Mouse (Mus musculus) CD4-positive, CD25-positive, alpha-beta regulatory T cell, adult 2 months (primary cell): ENCODE measurements around the gene Trir.

ENCODE experiments used
- DNase-seq: peaks from one replicate; pipeline ENCODE4 v3.0.0-alpha.2; 2012; ENCODE audit warnings: low read depth, low spot score

The Trir gene

DNA sequence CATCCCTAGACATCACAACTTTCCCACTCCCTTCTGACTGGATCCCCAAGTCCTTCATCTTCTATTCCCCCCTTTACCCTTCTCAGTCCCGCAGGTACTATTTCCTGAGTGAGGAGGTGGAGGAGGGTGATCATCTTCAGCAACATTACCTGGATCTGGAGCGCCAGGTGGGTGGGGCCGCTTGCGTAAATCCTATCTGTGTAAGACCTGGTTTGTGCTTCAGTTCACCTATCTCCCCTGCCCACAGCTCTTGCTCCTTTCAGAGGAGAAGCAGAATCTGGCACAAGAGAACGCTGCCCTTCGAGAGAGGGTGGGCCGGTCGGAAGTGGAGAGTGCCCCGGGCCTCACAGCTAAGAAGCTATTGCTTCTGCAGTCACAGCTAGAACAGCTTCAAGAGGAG lies 32.2 kb upstream of the Trir start:
- DNase-seq: no peak

DNA sequence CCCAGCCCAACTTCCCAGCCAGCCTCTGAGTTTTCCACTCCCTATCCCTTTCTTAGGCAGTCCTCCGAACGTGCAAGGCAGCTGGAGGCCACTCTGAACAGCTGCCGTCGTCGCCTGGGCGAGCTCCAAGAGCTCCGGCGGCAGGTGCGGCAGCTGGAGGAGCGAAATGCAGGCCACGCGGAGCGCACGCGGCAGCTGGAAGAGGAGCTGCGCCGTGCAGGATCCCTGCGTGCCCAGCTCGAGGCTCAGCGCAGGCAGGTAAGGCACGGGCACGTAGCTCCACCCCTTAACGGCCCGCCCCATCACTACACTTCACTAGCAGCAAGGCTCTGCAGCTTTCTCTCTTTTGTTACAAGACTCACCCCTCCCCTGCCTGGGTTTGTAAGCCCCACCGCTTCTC lies 30.9 kb upstream of the Trir start:
- DNase-seq: no peak

DNA sequence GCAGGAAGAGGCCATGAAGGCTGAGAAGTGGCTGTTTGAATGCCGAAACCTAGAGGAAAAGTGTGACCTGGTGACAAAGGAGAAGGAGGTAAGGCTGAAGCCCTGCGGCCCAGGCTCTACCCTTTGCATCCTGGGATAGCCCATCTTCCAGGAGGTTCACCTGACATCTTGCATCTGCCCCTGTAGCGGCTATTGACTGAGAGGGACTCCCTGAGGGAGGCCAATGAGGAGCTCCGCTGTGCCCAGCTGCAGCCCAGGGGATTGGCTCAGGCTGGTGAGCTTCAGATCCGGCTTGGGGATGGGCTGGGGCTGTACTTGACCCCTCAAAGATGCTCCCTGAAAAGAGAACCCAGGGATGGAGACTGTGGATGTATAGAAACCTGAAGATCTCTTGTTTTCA lies 29.6 kb upstream of the Trir start:
- DNase-seq: no peak

DNA sequence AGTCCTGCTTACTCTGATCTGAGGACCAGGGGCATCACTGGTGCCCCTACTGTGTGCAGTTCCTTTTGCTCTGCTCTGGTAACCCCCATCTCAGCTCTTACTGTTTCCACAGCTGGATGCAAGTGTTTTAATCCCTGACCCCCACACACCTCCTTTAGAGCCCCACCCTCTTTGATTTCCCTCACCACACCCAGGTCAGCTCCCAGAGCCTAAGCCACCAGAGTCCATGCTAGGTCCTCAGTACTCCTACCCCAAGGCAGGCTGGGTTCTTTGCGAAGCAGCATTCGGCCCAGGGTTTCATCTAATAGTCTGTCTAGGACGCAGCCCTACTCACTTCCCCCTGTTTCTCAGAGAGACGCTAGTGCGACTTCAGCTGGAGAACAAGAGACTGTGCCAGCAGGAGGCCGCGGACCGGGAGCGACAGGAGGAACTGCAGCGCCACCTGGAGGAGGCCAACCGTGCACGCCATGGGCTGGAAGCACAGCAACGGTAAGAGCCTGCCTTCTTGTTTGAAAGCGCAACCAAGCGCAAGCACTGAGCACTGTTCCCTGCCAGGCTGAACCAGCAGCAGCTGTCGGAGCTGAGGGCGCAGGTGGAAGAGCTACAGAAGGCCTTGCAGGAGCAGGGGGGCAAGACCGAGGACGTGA lies 28.9 kb upstream of the Trir start:
- DNase-seq: peak; percentile 95

DNA sequence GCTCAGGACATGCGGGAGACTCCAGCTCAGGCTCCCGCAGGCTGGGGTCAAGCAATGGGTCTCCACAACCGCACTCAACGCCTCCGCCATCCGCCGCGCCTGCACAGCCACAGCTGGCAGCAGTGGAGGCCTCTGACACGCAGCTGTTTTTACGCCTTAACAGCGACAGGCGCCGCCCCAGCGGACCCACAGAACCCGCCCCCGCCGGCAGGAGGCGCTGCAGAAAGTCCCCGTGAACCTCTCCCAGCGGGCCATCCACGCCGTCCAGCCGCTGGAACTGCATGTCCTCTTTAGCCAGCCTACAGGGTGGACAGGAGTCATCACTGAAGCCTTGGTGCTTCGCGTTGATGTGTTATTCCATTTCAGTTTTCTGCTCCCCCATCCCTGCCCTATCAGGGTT lies 18.9 kb upstream of the Trir start:
- DNase-seq: peak; percentile 67

GRCm38 (mm10) chr8:85011242-85011641 lies 15.4 kb upstream of the Trir start:
- no peak for DNase-seq

- peak; percentile 90 for DNase-seq
These were observed 13.3 kb upstream of the Trir start for GRCm38 (mm10) chr8:85013230-85013840.

- DNase-seq: no peak
These were observed 12.2 kb upstream of the Trir start, which contains the start of gene Best2 for GRCm38 (mm10) chr8:85014431-85014830. Gene Best2, minus strand, starts transcription at chr8:85014531.

DNA sequence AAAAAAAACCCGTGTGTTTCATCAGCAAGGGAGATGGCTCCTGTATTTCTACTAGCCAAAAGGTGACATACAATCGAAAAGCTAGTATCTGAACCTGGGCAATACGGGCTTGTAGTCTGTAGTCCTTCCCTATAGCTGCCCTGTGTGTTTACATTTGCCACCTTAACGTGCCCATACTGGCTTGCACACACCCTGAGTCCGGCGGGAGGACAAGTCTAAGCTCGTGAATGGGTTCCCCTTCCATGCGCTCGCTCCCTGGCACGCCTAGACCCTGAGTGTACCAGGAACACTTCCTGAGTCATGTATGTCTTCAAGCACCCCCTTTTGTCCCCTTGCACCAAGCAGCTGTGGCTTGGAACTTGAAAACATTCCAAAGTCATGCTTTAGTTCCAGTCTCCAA lies 9.9 kb upstream of the Trir start:
- DNase-seq: no peak

DNA sequence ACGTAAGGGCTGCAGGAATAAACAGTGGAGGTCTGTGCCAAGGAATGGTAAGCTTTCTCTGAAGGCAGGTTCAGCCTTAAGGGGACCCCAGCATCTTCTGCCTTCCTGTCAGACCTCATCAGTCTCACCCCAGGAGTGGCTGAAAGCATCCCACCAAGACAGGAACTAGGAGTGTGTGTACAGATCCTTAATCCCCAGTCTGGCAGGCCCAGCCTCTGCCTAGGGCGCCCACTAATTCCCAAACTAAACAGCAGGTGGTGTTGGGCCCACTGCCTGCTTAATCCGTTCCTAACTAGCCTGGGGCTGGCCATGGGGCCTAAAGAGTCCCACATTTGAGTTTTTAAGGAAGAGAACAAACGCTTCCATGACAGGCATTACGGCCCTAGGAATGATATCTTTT lies 9.4 kb upstream of the Trir start:
- no peak for DNase-seq

- DNase-seq: no peak
These were observed 5.0 kb upstream of the Trir start for GRCm38 (mm10) chr8:85021514-85022055.

DNA sequence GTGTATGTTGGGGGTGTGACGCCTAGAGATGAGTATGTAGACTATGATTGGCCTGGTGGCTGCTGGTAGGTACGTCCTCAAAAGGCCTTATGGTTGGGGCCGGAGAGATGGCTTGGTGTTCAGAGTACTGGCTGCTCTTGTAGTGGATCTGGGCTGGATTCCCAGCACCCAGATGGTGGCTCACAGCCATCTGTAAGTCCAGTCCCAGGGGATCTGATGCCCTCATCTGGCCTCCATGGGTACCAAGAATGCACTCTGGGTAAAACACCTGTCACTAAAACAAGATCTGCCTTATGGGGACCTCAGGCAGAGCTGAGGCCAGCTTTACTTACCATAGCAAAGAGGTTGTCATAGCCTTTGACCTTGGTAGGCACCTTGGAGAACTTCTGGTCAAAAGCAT lies 2.8 kb upstream of the Trir start:
- DNase-seq: no peak

- peak; percentile 94 for DNase-seq
These were observed 1.3 kb upstream of the Trir start, which contains the start of gene Asna1 for GRCm38 (mm10) chr8:85025098-85025932. Gene Asna1, minus strand, starts transcription at chr8:85025281.

DNA sequence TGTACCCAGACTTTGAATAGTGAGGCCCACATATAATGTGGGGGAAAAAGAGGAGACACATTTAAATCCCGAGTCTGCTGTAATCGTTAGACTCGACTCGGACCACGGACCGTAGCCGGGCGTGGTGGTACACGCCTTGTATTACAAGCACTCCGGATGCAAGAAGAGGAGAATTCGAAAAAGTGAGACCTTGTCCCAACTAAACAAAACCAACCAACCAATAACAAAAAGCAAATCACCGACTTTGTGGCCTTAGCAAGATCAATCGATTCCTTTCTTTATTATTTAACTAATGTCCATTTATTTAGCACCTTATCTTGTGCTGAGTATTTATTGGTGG lies 863 bp downstream of the Trir start:
- no peak for DNase-seq

- peak; percentile 39 for DNase-seq
These were observed 1.3 kb downstream of the Trir start for GRCm38 (mm10) chr8:85027922-85028321.

GRCm38 (mm10) chr8:85029271-85029670 lies 2.6 kb downstream of the Trir start:
- no peak for DNase-seq

GRCm38 (mm10) chr8:85032622-85033311 lies 6.1 kb downstream of the Trir start:
- no peak for DNase-seq

GRCm38 (mm10) chr8:85033867-85034266 lies 7.2 kb downstream of the Trir start:
- no peak for DNase-seq

- peak; percentile 94 for DNase-seq
These were observed 8.1 kb downstream of the Trir start for GRCm38 (mm10) chr8:85034764-85035163.

GRCm38 (mm10) chr8:85035165-85035727 lies 8.6 kb downstream of the Trir start:
- no peak for DNase-seq

DNA sequence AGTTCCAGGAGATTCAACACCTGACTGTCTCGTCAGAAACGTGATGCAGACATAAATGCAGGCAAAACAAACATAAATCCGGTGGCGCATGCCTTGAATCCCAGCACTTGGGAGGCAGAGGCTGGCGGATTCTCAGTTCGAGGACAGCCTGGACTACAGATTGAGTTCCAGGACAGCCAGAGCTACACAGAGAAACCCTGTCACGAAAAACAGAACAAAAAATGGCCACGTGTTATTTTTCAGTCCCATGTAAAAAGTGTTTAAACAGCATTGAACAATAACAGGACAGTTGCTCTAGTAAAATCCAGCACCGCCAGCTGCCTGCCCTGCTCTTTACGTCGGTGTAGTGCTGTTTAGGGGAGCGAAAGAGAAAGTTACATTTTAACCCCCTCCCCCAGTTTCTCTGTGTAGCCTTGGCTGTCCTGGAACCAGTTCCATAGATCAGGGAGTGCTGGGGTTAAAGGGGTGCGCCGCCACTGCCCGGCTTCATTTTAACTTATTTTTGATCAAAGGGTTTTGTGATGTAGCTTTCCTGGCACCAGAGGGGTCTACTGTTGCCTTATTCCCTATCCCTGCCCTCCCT lies 9.2 kb downstream of the Trir start:
- peak; percentile 57 for DNase-seq
